Mouse (Mus musculus) spleen, adult 12 weeks (tissue): Measurements from ENCODE around the gene Ranbp3.

Experiments
- DNase-seq: peaks from one replicate; pipeline ENCODE4 v3.0.0; 2022; ENCODE audit warnings: low spot score

Ranbp3 gene

DNA sequence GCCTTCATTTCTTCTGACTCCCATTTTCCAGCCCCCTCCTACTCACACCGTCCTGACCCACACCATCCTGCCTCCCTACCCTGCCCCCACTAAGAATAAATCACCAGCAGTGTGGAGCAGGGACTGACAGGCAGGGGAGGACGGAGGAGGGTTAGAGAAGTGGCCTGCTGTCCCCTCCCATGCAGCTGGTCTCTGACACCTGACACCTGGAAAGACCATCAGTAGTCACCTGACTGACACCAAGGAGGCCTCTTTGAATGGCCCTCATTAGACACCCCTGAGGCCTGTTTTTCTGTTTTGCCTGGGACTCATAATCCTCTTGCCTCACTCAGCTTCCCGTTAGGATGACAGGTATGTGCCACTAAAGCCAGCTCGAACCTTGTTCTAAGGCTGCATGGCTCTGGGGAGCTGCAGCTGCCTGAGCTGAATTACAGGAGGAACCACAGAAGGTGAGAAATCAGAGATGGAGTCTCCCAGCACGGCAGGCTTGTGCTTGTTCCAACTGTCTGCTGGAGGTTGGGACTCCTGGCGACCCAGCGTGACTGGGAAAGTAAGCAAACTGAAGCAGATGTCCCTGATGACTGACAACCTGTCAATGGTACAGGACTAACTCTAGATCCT, 54.0 kb downstream of the Ranbp3 start:
- no peak for DNase-seq

DNA sequence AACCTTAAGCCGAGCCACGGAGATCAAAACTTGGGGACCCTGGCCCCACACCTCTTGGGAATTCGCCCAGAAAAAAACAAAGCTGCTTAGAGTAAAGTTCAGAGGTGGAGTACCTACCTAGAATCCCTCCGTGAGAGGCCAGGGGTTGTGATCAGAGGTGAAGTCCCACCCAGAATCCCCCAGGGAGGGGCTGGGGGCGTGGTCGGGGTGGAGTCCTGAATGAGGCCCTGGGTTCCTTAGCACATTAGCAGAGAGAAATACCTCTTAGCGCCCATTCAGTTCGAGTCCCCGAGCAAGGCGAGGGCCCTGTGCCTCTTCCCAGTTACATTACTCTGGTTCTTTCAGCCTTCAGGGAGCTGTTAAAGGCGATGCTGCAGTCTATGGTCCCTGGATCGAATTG, 54.6 kb downstream of the Ranbp3 start:
- no peak for DNase-seq

GRCm38 (mm10) chr17:56728117-56728516, 55.0 kb downstream of the Ranbp3 start:
- no peak for DNase-seq

GRCm38 (mm10) chr17:56729151-56729550, 56.1 kb downstream of the Ranbp3 start:
- DNase-seq: no peak

DNA sequence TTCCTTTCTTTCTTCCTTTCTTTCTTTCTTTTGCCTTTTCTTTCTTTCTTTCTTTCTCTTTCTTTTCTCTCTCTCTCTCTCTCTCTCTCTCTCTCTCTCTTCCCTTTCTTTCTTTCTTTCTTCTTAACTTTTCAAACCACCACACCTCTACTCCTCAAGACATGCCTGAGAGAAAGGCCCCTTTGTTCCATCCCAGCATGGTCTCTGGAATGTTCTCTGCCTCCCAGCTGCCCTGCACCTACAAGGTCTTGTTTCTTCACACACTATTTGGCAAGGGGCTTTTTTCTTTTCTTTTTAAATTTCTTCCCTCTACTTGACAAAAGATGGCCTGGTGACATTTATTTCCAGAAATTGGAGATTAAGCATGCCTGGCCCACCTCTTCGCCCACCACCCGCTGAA, 56.6 kb downstream of the Ranbp3 start:
- no peak for DNase-seq

DNA sequence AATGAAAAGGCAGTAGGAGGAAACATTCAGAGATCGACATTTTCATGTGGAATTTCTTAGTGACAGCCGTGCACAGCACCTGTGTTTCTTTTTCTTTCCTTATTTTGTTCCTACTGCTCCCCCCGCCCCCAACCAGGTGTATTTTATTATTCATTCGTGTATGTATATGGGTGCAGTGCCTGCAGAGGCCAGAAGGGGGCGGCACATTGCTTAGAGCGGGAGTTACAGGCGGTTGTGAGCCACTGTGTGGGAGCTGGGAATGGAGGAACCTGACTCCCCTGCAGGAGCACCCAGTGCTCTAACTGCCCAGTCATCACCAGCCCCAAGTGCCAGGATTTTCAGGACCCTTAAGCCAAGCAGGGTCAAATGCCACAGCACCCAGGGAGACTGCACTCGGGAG, 63.4 kb downstream of the Ranbp3 start:
- DNase-seq: no peak

GRCm38 (mm10) chr17:56738221-56738620, 65.1 kb downstream of the Ranbp3 start:
- no peak for DNase-seq

DNA sequence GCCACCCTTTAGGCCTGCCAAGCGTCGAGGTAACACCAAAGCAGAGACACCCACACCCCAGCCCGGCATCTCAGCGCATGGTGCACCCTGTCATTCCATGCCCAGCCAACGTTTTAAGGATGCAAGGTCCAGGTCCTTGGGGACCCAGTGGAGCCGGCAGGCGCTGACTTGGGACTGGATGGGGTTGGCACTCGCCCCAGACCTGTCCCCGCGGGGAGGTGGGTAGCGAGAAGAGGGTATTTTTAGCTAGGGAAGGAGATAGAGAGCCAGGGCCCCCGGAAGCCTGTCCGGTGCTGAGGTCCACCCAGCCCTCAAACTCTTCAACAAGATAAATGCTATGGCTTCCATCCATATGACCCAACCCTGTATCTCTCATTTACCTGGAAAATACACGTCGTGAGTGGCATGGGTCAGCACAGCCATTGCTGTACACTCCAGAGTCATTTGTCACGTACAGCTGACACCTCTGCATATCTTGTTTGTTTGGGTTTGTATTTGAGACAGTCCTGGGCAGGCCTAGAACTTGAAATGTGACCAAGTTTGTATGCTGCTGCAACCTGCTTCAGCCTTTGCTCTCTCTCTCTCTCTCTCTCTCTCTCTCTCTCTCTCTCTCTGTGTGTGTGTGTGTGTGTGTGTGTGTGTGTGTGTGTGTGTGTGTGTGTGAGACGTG, 67.2 kb downstream of the Ranbp3 start:
- DNase-seq: no peak

DNA sequence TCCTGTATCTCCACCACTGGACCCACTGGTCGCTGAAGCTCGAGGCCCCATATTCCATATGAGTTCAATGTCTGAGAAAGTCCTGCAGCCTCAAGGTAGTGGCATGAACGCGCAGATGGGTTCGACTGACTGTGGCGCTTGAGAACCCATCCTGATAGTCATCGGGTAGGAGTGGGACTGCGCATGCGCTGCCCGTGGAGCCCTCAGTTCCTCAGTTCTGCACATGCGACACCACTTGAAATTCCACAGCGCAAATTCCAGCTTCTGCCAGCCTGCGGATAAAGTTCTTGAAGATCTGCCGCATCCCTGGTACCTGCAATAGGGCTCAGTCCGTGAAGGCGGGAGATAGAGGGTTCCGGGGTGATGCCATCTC, 67.7 kb downstream of the Ranbp3 start:
- no peak for DNase-seq

DNA sequence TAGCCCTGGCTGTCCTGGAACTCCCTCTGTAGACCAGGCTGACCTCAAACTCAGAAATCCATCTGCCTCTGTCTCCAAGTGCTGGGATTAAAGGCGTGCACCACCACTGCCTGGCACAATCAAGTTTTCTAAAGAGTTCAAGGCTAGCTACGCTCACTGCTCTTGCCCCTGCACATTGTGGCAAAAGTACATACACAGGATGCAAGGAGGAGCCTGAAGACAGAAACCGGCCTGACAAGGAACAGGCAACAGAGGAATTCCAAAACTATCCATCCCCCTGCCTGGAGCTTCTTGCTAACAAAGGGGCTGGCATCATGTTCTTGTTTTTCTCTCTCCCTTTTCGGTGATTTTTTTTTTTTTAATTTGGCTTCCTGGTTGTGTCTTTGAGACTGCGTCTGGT, 71.1 kb downstream of the Ranbp3 start:
- no peak for DNase-seq

DNA sequence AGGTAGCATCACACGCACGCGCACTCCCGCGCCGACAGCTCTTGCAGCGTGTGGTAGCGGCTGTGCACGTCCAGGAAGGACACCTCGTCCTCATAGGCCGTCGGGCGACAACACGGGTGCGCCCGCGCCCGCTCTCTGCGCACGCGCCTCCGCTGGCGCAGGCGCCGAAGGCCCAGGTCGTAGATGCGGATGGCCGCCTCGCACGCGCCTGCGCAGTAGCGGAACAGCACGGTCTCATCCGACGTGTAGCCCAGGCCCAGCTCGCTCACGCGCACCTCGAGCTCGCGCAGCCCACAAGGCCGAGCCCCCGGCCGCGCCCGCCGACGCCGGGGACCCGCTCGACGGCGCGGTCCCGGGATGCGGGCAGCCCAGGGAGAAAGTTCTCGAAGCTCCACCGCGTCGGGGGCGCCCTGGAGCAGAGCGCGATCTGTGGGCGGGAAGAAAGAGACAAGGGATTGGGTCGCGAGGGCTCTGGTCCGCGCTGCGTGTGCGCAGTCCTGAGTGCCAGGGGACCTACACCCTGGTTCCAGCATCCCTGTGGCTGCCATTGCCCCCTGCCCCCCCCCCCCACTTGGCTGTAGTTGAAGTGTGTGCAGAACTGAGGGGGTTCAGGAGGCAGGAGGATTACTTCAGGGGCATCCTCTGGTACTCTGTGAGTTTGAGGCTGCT, 78.4 kb downstream of the Ranbp3 start:
- no peak for DNase-seq

- no peak for DNase-seq
Measured at GRCm38 (mm10) chr17:56753452-56753851, 80.4 kb downstream of the Ranbp3 start.

- DNase-seq: no peak
Measured at GRCm38 (mm10) chr17:56754271-56755185, 81.4 kb downstream of the Ranbp3 start.

DNA sequence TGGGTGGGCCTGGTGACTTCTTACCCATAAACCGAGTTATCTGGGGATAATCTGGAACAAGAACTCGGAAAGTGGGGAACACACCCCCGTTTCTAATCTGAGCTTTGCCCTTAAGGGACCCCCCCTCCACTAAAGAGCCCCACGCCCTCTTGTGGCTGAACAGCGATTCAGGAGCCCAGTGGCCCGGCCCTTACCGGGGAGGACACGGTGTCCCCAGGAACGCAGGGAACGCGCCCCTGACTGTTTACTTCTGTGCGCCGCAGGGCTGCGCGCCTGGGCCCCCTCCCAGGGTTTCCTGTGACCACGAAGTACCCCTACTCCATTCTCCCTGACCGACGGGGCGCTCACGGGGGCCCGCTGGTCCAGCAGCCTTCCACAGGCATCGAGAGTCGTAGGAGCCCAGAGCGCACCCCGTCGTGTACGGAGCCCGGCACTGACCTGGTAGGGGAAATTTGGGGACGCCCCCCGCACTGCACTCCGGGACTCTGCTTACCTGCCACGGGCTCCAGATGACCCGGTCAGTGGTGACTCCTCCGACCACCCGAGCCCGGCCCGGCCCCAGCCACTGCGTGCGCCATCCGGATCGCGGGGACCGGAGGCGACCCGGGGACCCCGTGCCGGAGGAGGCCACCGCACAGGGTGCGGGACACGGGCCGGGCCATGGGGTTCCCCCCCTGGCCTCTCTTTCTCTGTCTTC, 83.8 kb downstream of the Ranbp3 start:
- DNase-seq: no peak

GRCm38 (mm10) chr17:56757416-56758123, 84.5 kb downstream of the Ranbp3 start, which contains the start of gene Nrtn:
Gene Nrtn (minus strand): TSS chr17:56757530.
- peak; percentile 78 for DNase-seq

DNA sequence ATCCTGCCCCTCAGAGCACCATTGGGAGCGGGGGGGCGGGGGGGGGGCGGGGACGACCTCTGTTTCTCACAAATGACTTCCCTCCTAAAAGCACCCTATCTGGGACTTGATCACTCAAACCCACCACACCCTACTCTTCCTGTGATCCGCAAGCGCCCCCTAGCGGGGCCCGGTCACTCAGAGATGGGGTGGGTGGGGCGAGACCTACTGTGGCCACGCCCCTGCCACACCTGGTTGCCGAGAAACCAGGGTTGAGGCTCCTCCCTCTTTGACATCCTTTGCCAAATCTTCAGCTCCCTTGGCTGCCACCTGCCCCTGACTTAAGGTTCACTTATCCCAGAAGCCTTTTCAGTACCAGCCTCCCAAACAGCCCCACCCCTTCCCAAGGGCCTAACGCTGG, 85.0 kb downstream of the Ranbp3 start:
- peak; percentile 64 for DNase-seq

DNA sequence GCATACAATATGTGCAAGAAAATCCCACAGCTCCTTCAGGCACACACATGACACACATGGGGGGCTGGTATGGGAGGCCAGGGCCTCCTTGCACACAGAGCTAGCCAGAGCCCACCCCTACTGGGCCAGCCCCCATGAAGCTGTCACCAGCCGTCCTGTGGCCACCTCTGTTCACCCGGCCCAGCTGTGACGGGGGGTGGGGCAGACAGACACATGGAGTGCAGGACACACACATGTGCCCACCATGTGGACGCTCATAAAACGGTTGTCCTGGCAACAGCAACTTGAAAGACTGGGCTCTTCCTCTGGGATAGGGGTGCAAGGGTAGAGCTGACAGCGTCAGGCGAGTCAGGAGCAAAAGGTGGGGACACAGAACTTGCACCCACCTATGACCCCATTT, 86.2 kb downstream of the Ranbp3 start:
- DNase-seq: no peak

DNA sequence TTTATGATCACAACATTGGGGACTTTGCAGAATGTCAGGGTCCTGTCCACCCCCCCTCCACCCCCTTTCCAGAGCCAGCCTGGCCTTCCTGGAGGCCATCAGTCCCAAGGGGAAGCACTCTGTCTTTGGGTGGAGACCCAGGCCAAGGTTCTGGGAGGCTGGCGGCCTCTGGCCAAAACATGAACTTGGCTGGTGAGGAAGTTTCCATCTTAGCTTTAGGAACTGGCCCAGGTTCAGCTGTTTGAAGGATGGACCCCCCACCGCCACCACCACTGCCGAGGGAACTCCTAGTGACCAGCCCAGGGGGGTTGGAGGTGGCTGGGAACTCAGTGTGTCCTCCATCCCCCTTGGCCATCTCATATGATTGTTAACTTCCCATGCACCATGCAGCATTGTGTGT, 88.0 kb downstream of the Ranbp3 start:
- no peak for DNase-seq
